Mouse (Mus musculus) thymus, postnatal 4 days (tissue): ENCODE measurements around the gene Runx3.

Source experiments
- DNase-seq: peaks from one replicate; pipeline ENCODE4 v3.0.0; 2021

Gene Runx3

GRCm38 (mm10) chr4:135151988-135152594 is 31.6 kb downstream of the Runx3 start:
- peak; percentile 84 for DNase-seq

GRCm38 (mm10) chr4:135152834-135153259 is 32.4 kb downstream of the Runx3 start:
- DNase-seq: peak; percentile 77

DNA sequence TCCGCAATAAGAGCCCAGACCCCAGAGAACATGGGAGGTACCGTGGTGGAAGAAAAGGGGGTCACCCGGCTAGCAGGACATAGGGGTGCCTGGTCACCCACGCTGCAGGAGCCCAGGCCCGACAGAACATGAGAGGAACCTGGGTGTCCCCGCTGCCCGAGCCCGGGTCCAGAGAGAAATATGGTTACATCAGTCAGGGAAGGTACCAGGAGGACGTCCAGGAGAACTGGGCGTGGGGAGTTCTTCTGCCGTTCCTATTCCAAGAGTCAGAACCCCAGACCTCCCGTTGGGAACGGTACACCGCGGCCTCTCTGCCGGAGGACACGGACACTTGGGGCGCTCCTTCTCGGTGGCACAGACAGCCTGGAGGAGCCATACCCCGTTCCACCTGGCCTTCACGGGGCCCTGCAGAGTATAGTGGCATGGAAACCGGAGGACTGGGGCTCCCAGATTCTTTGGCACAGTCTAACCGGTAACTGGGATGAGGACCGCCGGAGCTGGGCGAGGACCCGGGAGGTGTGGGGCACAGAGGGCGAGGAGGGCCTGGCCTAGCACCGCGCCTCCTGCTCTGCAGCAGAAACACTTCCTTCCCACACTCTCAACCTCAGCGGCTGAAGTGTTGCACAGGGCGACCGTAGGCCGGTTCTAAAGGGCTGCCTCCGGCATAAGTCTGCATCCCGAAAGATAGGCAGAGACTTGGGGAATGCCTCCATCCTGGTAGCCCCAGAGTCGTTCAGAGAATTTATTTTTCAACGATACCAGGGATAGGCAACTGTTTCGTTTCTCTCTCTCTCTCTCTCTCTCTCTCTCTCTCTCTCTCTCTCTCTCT is 33.0 kb downstream of the Runx3 start:
- peak; percentile 74 for DNase-seq

DNA sequence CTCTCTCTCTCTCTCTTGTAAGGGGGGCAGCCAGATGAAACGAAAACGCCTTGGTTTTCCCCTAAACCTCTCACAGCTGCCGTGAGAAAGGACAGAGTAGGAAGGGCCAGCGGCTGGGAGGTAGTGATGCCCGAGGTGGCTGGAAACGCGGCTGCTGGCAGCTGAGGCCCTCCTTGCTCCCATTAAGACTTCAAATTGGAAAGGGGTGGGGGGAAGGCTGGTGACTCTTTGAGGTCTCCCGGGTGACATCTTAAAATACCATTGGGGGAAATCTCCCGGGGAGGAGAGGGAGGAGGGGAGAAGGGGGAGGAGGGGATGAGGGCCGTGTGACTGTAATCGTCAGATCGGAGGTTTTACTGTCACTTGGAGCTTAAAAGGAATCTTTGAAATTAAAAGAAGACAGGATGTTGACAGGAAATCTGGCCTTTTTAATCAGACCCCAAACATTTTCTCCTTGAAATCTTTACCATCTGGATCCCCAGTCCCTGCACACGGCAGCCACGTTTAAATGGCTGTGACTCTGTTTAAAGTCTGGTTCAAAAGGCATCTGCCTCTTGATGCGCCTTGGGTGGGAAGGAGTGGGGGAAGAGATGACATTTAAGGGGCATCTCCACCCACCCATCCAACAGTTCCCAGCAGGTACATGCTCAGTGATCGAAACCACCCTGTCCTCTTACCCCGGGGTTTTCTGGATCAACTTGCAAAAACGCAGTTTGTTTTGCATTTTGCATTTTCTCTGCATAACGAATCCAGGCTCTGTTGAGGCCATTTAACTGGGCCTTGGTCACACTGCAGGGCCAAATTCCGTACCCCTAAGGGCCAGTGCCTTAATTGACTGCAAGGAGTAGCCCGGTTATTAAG is 33.9 kb downstream of the Runx3 start:
- DNase-seq: peak; percentile 51

DNA sequence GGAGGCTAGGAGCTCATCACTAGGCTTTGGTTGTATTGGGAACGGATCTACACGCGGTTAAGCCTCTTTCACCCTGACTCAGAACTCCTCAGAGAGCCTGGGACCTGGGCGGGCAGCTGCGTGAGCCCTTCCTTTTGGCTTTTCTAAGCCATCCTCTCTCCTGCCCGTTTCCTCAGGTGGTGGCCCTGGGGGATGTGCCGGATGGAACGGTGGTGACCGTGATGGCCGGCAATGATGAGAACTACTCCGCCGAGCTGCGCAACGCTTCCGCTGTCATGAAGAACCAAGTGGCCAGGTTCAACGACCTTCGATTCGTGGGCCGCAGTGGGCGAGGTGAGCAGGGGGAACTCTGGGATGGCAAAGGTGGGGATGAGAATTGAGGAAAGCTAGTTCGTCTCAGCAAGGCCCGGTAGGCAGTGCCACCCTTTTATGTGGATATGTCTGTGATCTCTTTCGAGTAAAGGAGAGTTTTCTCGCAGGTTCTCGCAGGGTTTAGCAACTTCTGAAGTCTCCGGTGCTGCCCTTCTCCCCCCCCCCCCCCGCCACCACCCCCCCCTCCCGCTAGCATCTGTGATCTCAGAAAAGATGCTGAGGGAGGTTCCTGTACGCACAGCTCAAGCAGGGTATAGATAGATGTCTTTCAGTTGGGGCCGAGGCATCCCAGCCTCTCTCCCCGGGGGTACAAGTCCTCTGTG is 34.8 kb downstream of the Runx3 start:
- peak; percentile 45 for DNase-seq

DNA sequence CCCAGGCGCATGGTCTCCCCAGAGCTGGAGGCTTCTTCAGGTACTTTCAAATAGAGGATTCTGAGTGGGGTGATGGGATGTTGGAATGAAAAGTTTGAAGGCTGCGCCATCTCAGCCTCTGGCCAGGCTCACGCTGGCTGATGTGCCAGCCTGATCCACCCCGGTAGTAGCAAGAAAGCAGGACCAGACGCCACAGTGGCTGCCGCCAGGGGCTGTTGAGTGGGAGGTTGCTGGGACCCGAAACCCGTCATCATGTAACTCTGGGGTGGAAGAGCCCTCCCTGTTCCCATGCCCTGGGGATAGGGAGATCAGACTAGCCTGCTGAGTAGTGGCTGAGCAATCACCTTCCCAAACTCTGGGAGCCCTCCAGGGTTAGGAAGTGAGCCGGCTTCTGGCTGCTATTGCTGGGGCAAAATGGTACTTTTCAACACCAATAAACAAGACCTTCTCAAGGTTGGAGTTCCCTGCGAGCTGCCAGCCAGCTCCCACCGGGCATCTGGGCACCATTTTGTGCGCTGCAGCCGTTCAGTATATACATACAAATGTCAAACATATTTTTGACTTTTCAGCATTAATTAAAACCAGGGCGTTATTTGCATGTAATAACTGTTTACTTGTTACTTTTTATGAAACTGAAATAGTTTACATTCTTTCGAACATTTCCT is 35.5 kb downstream of the Runx3 start:
- DNase-seq: no peak

GRCm38 (mm10) chr4:135156531-135156930 is 36.1 kb downstream of the Runx3 start:
- DNase-seq: no peak

DNA sequence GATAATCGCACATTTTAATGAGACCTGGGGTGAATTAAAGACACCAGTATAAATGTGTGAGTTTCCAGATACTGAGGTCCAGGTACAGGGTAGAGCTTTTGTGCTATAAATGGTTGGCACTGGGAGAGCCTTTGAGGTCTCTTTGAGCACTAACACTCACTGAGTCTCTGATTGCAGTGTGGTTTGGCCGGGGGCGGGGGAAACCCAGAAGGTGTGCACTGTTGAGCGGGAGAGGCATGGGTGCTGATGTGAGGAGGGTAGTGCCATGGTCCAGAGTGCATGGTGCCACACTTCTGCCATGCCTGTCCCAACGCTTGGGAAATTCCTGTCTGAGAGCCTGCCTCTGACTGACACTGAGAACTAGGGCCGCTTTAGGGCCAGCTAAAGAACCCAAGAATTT is 36.9 kb downstream of the Runx3 start:
- peak; percentile 67 for DNase-seq

DNA sequence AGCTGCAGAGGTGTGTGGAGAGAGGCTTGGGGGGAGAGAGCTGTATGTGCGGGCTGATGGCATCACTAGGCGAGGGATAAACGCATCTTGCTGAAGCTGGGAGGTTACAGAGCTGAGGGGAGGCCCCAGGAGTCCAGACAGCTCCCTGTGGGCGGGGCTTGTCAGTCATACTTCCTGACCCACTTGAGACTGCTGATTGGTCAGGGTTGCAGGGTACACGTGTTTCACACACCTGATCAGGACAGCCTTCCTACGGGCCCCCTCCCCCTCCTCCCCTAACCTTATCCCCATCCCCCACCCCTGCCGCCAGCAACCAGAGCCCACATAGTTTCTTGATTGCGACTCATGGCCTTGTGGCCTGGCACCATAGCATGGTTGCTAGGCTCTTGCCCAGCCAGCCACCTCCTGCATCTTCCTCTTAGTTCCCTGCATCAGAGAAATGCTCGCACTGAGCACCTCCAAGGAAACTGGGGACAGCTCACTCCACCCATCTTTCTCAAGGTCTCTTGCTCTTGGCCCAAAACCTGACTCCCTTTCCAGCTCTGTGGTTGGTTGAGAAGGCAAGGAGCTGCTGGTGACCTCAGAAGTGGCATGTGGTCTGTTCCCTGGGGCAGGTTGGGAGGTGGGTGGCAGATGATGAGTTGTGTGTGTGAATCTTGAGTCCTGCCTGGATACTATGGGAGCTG is 38.4 kb downstream of the Runx3 start:
- DNase-seq: peak; percentile 61

DNA sequence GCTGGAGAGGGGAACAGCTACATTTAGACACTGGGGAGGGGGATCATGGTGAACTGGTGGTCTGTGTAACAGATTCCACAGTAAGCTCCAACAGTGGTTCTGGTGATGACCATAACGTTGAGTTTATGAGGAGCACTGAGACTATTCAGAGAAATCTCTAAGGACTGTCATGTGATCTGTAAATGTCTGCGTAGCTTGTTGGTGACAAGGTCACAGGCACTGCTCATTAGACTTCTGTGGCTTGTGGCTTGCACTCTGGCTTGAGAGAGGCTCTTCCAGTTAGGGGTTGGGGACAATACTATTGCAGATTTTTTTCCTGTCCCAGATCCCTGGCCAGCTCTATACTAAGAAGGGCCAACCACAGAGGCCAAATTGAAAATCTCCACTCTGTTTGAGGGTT is 39.2 kb downstream of the Runx3 start:
- DNase-seq: no peak

GRCm38 (mm10) chr4:135160168-135160567 is 39.7 kb downstream of the Runx3 start:
- no peak for DNase-seq

GRCm38 (mm10) chr4:135161441-135161840 is 41.0 kb downstream of the Runx3 start:
- no peak for DNase-seq

DNA sequence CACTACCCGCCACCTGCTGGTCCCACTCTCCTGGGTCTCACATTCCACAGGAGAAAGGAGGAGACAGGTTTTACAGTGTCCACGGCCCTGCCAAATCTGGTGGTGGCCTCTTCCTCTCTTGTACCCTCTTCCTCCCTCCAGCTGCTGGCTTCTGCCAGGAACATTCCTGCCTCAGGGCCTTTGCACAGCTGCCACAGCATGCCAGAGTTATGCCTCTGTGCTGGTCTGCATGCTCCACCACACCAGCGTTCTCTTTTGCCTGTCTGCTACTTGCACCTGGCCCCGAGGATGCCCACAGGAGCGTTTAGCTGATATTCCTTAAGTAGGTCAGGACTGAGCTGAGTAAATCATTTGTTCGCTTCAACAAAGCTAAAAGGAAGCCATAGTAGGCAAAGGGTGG is 45.3 kb downstream of the Runx3 start:
- DNase-seq: peak; percentile 73

DNA sequence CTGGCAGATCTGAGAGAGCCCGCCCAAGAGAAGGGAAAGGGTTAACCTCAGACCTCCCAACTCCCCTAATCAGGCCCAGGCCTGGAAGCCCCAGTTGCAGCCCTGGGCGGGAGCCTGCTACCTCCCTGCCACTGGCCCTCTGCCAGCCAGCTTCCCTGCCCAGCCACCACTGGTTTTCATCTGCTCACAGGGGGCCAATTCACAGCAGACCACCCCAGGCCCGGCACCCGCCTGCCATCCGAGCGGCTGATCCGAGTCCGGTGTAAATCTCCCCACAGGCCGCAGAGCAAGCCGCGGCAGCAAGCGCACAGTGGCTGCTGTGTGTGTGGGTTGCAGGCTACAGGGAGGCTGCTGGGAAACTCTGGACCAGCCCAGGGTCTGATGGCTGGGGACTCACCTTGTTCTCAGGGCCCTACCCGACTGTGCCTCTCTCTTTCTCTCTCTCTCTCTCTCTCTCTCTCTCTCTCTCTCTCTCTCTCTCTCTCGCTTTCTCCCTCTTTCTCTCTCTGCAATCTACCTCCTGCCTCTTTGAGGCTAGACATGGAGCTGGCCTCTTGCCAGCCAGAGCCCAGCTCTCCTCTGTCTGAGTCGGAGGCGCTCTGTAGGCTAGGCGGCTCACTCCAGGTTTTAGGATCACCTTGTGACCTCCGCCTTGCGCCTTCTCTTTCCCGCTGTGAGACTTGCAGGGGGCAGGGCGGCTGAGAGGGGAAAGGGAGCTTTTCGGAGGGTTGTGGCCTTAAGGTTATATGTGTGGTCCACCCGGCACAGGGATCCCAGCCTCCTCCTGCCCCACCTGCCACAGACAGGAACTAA is 46.2 kb downstream of the Runx3 start:
- DNase-seq: peak; percentile 51

DNA sequence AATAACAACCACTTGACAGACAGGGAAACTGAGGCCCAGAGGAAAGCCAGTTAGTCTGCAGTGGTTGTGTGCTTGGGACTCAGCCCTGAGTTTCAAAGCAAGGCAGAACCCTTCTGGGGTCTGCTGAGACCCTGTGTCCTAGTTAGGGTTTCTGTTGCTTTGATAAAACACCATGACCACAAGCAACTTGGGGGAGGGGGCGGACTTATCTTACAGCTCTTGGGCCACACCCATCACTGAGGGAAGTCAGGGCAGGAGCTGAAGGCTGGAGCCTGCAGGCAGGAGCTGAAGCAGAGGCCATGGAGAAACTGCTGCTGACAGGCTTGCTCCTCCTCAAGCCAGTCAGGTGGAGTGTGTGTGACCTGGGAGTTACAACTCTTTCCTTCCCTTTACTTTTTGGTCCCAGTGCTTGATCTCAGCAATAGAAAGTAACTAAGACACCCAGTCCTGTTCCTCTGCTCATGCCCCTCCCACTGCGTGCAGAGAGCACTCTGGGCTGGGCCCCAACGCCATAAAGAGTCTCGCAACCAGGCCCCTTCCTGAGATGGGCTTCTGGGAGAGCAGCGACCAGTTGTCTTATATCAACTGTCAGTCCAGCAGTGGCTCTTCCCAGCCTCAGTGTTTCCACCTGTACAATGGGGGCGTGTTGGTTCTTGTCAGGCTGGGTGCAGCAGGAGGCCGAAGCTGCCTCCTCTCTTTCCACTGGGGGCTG is 47.5 kb downstream of the Runx3 start:
- DNase-seq: no peak

DNA sequence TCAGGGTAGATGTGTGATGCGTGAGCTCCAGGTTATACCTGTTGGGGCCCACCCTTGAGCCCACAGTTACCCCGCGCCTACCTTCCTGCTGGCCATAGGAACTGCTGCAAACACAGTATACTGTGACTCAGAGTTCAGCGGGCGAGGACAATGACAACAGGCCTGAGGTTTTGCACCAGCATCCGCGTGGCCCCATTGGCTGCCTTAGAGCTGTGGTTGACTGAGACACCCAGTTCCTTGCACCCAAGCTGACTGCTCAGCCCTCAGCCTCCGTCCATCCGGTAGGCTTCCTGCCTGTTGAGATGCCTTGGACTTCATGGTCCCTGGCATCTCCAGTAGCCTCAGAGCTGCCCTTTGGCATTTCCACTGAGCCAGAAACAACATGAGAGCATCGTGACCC is 48.6 kb downstream of the Runx3 start:
- no peak for DNase-seq

DNA sequence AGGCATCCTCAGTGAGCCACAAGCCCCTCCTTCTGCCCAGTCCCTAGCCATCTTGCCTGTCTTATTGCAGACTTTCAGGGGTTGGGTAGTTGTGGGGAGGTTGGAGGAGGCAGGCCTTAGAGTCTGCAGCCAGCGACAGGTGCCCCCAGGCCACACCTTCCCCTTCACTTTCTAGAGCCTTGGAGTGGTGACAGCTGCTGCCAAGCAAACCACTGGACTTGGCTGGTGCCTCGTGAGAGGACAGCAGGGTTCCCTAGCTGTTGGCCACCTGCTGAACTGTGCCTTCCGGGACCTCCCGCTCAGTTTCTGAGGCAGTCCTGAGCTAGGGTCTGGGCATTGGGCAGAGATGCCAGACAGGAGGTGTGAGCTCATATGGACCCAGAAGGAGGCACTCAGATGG is 49.0 kb downstream of the Runx3 start:
- DNase-seq: no peak

DNA sequence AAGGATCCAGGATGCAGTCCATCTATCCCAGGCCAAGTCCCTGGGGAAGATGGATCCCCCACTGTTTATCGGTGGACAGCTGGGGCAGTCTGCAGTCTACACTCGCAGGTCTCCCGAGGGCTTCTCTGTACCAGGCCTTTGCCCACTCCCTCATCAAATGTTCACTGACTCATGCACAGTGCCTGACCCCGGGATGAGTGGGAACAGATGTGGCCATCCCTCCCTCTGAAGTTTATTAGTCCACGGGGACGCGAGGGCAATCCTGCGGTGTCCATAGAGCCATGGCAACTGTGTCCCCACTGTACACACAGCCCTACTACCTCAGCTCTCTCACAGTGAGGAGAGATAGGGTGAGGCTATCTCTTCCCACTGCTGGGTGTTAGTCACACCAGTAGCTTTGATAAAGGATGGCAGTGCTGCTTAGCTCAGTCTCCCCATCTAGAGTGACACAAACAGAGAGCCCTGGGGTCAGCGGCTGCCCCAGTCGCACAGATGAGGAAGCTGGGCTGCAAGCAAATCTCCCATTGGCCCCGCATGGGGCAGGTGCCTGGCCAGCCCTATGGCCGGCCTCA is 50.9 kb downstream of the Runx3 start:
- no peak for DNase-seq

DNA sequence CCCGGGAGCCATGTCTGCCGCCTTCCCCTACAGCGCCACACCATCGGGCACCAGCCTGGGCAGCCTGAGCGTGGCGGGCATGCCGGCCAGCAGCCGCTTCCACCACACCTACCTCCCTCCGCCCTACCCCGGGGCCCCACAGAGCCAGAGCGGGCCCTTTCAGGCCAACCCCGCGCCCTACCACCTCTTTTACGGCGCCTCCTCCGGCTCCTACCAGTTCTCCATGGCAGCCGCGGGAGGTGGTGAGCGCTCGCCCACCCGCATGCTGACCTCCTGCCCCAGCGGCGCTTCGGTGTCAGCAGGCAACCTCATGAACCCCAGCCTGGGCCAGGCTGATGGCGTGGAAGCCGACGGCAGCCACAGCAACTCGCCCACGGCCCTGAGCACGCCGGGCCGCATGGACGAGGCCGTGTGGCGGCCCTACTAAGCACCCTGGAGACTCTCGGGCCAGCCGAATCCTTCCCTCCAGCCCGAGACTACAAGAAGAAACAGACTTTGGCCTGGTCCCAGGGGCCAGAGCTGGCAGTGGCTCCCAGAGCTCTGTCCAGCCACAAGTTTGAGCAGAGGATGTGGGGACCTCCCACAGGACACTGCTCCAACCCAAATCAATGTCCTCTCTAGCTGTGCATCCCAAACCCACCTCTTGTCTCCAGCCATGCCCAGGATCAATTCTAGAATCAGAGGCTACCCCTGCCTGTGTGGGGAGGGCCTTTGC is 55.1 kb downstream of the Runx3 start:
- no peak for DNase-seq
